Mouse (Mus musculus) erythroblast, embryonic 14.5 days (primary cell): ENCODE results near the gene Urm1.

ENCODE experiments used
- GATA1 ChIP-seq: IDR thresholded peaks from 2 replicates; pipeline ENCODE4 v1.6.1; 2012; ENCODE audit warnings: low read length, inconsistent platforms, mixed read lengths
- TAL1 ChIP-seq: IDR thresholded peaks from 3 replicates; pipeline ENCODE4 v1.6.1; 2012; ENCODE audit warnings: low read length, inconsistent platforms, mixed read lengths

DNA sequence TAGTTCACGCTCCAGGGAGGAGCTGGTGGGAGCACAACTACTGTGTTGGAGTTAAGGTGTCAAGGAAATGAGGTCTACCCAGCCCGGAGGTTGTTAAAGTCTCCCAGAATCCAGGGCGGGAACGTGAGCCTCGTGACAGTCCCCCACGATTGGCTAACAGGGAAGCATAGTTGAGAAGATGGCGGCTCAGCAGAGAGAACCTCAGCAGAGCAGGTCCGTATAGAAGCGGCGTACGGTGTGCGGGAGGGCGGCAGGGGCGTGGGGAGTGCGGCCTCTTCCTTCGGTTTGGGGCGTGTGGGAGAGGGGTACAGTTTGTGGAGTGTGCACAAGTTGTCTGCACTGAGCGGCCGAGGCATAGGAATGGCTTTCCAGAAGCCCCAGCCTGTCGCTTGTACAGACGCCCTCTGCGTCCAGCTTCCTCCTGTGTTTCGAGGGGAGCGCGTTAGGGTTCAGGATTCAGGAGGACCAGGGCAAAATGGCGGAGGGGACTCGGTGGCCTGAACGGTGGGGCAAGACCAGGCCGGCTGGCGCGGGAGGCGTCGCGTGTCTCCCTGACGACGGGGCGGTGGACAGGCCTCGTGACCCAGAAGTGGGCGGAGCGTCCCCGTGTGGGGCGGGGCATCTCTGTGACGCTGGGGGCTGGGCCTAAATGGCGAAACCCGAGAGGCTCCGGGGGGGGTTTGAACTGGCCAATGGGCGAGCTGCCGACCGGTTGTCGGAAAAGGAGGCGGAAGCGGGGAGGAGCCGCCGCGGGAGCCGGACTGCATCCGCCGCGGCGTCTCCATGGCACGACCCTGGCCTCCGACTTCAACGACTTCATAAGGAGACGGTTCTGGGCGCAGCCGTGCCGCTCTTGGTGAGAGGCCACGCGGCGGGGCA, 69.4 kb downstream of the Urm1 start, which contains the start of gene Odf2:
- no peak for TF ChIP-seq GATA1
- no peak for TF ChIP-seq TAL1
